Mouse (Mus musculus) large intestine, adult 2 months (tissue): ENCODE measurements around the gene Vps52. TPM values are rescaled to one million over a fixed set of nuclear protein-coding genes. Genes with fewer than 3 reads are reported as not detected.
"Not testable (repeated sequence)": the region's sequence is repeated elsewhere in the genome, so short reads cannot be mapped to it uniquely, and the experiment has no call there.

Source experiments
- DNase-seq: peaks from one replicate; pipeline ENCODE4 v3.0.0-alpha.2; 2012; ENCODE audit warnings: low read depth, low spot score
- WGBS: fragments of 180-500 bp; shearing (Covaris S2); methylation state at CpG from one replicate; pipeline ENCODE4 v1.1.7; 2018; 5-methylcytosine and 5-hydroxymethylcytosine counted together
- polyA plus RNA-seq: library from polyadenylated mRNA; depleted of rRNA; stranded (reverse); fragments of >200 nt; gene quantifications from 2 replicates; pipeline ENCODE4 v1.2.3, GENCODE M21; 2012; rRNA removed

Vps52 gene
- polyA plus RNA-seq, 1 experiment, result 44.6 TPM

DNA sequence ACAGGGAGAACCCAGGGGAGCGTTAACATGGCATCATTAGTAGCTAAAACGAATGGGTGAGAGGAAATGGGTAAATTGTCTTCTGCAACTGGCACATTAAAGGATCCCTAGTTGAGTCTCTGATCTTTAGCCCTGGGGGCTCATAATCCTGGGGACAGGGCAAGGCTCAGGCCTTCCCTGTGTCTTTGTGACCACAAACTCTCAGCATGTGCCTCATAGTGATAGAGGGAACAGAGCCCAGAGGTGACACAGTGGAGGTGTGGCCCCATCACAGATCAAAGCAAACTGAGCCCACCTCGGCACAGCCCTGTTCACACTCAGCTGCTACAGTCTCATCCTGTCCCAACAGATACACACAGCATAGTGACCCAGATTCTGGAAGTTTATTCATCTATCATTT lies 40.0 kb downstream of the Vps52 start:
- WGBS, result 64% methylated on average over 3 of the region's 3 CpGs
- DNase-seq, result no peak

DNA sequence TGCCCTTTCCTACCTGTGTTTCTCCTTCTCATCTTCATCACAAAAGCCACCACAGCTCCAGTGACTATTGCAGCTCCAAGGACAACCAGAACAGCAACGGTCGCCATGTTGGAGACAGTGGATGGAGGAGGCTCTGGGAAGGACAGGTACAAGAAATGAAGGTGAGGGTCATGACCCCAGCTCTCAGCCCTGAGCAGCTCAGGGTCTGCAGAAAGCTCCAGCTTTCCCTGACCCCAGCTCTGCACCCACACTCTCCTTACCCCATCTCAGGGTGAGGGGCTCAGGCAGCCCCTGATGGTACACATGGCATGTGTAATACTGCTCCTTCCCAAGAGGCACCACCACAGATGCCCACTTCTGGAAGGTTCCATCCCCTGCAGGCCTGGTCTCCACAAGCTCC lies 41.4 kb downstream of the Vps52 start:
- WGBS, result 93% methylated on average over 2 of the region's 2 CpGs

DNA sequence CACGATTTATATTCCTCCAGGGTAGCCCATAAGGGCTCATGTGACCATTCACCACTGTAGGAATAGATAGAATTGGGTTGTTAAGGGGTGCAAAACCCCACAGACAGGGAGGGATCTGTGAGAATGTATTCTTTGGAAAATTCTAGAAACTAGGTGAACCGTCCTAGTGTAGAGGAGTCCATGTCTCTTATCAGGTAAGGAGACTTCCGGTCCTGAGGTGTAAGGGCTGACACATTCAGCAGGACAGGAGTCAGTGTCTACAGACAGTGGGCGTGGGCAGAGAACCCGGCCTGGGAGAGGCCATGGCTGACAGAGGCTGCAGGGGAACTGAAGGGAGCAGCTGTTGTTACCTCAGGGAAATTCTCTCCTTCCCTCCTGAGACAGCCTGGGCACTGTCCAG lies 43.1 kb downstream of the Vps52 start:
- WGBS, result 45% methylated on average over 5 of the region's 5 CpGs
- not testable (repeated sequence) for DNase-seq

More for the DNA sequence above, 41.4 kb downstream of the Vps52 start:
- not testable (repeated sequence) for DNase-seq

DNA sequence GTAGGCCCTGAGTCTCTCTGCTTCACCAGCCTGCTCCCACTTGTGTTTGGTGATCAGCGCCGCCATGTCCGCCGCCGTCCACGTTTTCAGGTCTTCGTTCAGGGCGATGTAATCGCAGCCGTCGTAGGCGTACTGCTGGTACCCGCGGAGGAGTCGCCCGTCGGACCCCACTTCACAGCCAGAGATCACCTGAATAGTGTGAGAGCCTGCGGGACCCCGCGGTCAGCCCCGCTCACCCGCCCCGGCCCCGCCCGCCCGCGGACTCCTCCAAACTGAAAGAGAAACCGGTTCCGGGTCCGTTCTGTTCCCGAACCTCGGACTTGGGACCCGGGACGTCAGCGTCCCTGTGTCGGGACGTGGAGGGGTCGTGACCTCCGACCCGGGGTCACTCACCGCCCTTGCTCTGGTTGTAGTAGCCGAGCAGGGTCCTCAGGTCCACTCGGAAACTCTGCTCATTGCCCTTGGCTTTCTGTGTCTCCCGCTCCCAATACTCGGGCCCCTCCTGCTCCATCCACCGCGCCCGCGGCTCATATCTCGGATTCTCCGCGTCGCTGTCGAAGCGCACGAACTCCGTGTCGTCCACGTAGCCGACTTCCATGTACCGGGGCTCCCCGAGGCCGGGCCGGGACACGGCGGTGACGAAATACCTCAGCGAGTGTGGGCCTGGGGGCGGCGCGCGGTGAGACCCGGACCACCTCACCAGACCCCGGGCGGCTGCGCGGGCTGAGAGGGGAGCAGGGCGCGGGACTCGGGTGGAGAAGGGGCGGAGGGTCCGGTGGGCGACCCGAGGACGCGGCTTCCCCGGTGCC lies 43.9 kb downstream of the Vps52 start:
- WGBS, result 1% methylated on average over 87 of the region's 87 CpGs
- no peak for DNase-seq

DNA sequence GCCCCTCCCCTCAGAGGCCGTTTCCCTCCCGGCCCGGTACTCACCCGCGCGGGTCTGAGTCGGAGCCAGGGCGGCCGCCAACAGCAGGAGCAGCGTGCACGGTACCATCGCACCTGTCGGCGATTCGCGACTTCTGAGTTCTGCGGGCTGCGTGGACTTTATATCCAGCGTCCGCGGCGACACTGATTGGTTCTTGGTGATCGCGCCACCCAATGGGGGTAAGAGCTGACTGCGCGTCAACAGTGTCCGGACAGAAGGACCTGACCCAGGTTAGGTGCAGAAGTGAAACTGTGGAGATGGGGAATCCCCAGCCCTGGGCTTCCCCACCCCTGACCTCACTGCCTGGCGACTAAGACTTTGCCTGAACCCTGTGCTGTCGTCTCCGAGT lies 44.5 kb downstream of the Vps52 start, which contains the start of gene H2-K1:
TSS of gene H2-K1 (minus strand) at position 198 of the 388 bp plus-strand sequence.
- WGBS, result under 1% methylated on average over 30 of the region's 30 CpGs
- DNase-seq, result peak; percentile 85

DNA sequence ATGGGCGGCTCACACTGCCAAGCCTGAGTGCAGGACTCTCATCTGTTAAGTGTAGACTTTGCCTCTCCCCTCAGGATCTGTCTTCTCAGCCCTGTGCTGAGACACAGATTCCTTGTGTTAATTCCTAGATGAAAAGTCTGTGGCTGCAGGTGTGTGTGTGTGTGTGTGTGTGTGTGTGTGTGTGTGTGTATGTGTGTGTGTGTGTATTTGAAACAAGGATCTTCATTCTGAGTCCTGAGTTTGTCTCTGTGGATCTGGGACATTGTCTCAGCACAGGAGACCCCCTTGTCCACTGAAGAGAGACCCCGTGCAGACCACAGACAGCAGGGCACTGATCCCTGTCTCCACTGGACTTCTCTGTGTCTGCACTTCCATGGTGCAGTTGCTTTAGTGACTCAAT lies 45.2 kb downstream of the Vps52 start:
- not testable (repeated sequence) for DNase-seq
- WGBS, result 46% methylated on average over 2 of the region's 2 CpGs

DNA sequence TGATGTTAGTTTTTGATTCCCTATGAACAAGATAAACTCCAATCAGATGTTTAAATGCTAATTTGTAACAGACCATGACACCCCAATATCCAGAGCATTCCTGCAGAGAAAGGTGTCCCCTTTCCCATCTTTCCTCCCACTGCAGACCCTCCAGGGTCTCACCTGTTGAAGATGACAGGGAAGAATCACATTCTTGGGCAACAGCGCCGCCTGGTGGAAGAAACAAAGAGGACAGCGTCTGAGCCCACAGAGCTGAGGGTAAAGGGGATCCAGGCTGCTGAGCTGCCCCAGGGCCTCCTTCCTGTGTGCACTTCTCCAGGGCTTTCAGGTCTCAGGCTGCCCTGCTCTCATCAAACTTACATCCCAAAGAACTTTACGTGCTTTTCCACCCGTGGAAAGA lies 47.8 kb downstream of the Vps52 start:
- DNase-seq, result no peak
- 3% methylated on average over 5 of the region's 5 CpGs for WGBS

DNA sequence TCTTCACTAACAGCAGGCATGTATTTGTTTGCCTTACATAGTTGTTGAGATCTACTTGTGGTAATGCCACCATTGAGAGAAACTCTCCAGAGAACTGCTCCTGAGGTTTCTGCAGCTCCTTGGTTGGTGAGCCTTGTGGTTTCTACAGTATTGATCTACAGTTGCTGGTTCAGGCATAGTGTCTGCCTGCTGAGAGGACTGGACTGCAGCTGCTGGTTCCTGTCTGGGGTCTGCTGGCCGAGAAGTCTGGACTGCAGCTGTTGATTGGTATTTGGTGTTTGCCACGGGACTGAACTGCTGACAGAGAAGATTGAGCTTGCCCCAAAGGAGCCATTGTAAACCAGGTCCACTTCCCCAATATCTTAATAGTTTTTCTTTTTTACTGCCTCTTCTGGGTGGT lies 51.0 kb downstream of the Vps52 start:
- DNase-seq, result no peak
- WGBS, result 43% methylated on average over 2 of the region's 2 CpGs

DNA sequence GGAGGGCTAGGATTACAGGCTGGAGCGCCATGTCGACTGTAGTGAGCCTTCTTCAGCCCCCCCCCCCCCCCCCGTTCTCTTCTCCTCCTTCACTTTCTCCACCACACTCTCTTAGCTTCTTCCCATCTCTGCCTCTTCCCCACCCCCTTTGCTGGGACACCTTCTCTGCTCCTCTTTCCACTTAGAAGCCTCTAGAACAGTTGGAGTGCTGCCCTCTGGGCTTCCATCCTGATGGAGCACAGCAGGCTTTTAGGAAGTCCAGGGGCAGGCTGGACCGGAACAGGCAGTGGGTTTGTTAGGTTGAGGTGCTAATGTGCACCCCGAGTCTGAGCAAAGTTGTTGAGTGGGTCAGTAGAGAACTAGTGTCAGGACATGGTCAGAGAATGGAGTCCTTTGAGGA lies 54.5 kb downstream of the Vps52 start:
- no peak for DNase-seq
- 89% methylated on average over 5 of the region's 5 CpGs for WGBS

DNA sequence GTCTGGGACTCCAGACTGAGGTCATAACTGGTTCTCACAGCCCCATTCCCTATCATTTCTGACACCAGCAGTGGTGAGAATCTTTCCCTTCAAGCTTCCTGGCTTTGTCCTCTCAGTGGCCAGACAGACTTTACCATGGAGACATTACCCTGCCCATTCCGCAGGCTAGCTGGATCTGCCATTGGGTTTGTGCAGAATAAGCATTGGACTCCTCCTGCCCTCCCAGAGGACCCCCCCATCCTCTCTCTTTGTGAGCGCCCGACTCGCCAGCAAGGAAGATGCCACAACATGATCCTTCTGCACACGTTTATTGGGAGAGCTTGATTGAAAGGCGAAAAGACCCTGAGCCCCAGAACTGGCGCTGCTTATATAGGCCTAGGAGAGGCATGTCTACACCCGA lies 57.8 kb downstream of the Vps52 start:
- DNase-seq, result no peak
- 90% methylated on average over 8 of the region's 8 CpGs for WGBS

Other genes with a start within 250 kb of the Vps52 start
- 53.8 and 55.5 TPM in 2 replicates for gene March2, start 237.1 kb upstream of the Vps52 start, polyA plus RNA-seq
- 268 and 292 TPM in 2 replicates for gene Rab11b, start 195.3 kb upstream of the Vps52 start, polyA plus RNA-seq
- gene Angptl4, start 174.0 kb upstream of the Vps52 start, polyA plus RNA-seq, result 21.9 and 75.2 TPM in 2 replicates
- 19.7 and 22.0 TPM in 2 replicates for gene Kank3, start 145.3 kb upstream of the Vps52 start, polyA plus RNA-seq
- gene Rps28, start 131.2 kb upstream of the Vps52 start, polyA plus RNA-seq, result 844 and 888 TPM in 2 replicates
- gene Ndufa7, start 131.2 kb upstream of the Vps52 start, polyA plus RNA-seq, result 365 and 370 TPM in 2 replicates
- gene Cd320, start 112.7 kb upstream of the Vps52 start, polyA plus RNA-seq, result 22.0 and 27.3 TPM in 2 replicates
- gene Gm7029, start 82.0 kb upstream of the Vps52 start, polyA plus RNA-seq, result not detected in 2 replicates
- 17.1 and 17.6 TPM in 2 replicates for gene Kifc1, start 65.2 kb upstream of the Vps52 start, polyA plus RNA-seq
- 0.67 TPM in 1 of 2 replicates, not detected in the other for gene Platr17, start 50.7 kb upstream of the Vps52 start, polyA plus RNA-seq
- gene Daxx, start 46.4 kb upstream of the Vps52 start, polyA plus RNA-seq, result 34.1 and 41.0 TPM in 2 replicates
- gene Tapbp, start 39.9 kb upstream of the Vps52 start, polyA plus RNA-seq, result 203 and 264 TPM in 2 replicates
- 37.1 and 49.3 TPM in 2 replicates for gene Zbtb22, start 39.9 kb upstream of the Vps52 start, polyA plus RNA-seq
- gene Rgl2, start 26.3 kb upstream of the Vps52 start, polyA plus RNA-seq, result 46.1 and 63.1 TPM in 2 replicates
- gene Pfdn6, start 15.5 kb upstream of the Vps52 start, polyA plus RNA-seq, result 28.6 and 35.4 TPM in 2 replicates
- 19.1 and 23.6 TPM in 2 replicates for gene Wdr46, start 15.2 kb upstream of the Vps52 start, polyA plus RNA-seq
- gene B3galt4, start 4.3 kb upstream of the Vps52 start, polyA plus RNA-seq, result 15.6 and 19.8 TPM in 2 replicates
- 617 and 700 TPM in 2 replicates for gene Rps18, start 189 bp downstream of the Vps52 start, polyA plus RNA-seq
- gene H2-K1, start 44.5 kb downstream of the Vps52 start, polyA plus RNA-seq, result 5,020 and 5,402 TPM in 2 replicates
- 17.0 and 21.3 TPM in 2 replicates for gene Ring1, start 68.9 kb downstream of the Vps52 start, polyA plus RNA-seq
- gene H2-Ke6, start 72.2 kb downstream of the Vps52 start, polyA plus RNA-seq, result 43.2 and 48.6 TPM in 2 replicates
- gene Slc39a7, start 75.9 kb downstream of the Vps52 start, polyA plus RNA-seq, result 129 and 133 TPM in 2 replicates
- 41.6 and 49.9 TPM in 2 replicates for gene Rxrb, start 76.0 kb downstream of the Vps52 start, polyA plus RNA-seq
- gene Col11a2, start 83.6 kb downstream of the Vps52 start, polyA plus RNA-seq, result 0.60 and 0.95 TPM in 2 replicates
- gene H2-Oa, start 136.5 kb downstream of the Vps52 start, polyA plus RNA-seq, result 16.5 and 21.5 TPM in 2 replicates
- gene H2-DMa, start 163.7 kb downstream of the Vps52 start, polyA plus RNA-seq, result 218 and 235 TPM in 2 replicates
- 85.8 and 92.2 TPM in 2 replicates for gene Brd2, start 166.8 kb downstream of the Vps52 start, polyA plus RNA-seq
- 31.0 and 41.3 TPM in 2 replicates for gene H2-DMb2, start 187.5 kb downstream of the Vps52 start, polyA plus RNA-seq
- 322 and 350 TPM in 2 replicates for gene H2-DMb1, start 197.3 kb downstream of the Vps52 start, polyA plus RNA-seq
- gene Tap1, start 231.7 kb downstream of the Vps52 start, polyA plus RNA-seq, result 80.6 and 126 TPM in 2 replicates
- 195 and 254 TPM in 2 replicates for gene Psmb9, start 232.0 kb downstream of the Vps52 start, polyA plus RNA-seq
- gene Psmb8, start 241.9 kb downstream of the Vps52 start, polyA plus RNA-seq, result 391 and 440 TPM in 2 replicates
- gene Tap2, start 247.7 kb downstream of the Vps52 start, polyA plus RNA-seq, result 44.9 and 56.5 TPM in 2 replicates